Comparison of ENCODE assay signal across 8 mouse cellular contexts in genomic region chr6:124740888-124741761, GRCm38 (mm10). TPM values are rescaled to one million over a fixed set of nuclear protein-coding genes. Genes with fewer than 3 reads are reported as not detected.
DNase-seq lines count a peak whose midpoint lies in the region; ATAC-seq and TF ChIP-seq lines count a peak whose summit lies in the region.

TSS of gene Grcc10 (minus strand) at chr6:124741374.

- H3K4me3 ChIP-seq in embryonic facial prominence, embryonic 14.5 days (ENCODE audit: low read depth, low read length): peak within 1 kb of the TSS; percentile 54
- H3K4me3 ChIP-seq in heart, adult 2 months: peak within 1 kb of the TSS; percentile 66
- peak within 1 kb of the TSS; percentile 74 for H3K4me3 ChIP-seq in limb, embryonic 13.5 days
- H3K4me3 ChIP-seq in midbrain, embryonic 16.5 days (ENCODE audit: low read depth, low read length): peak within 1 kb of the TSS; percentile 71

- TF ChIP-seq CTCF in heart, adult 2 months (IDR thresholded peaks at IDR 0.05): no peak

- H3K9me3 ChIP-seq in embryonic facial prominence, embryonic 14.5 days (ENCODE audit: control insufficient read depth, low read length): no peaks in the 10 kb centered on the region
- H3K9me3 ChIP-seq in limb, embryonic 13.5 days: no peaks in the 10 kb centered on the region
- no peaks in the 10 kb centered on the region for H3K9me3 ChIP-seq in midbrain, embryonic 16.5 days (replicated peaks; ENCODE audit: control insufficient read depth, low read length, poor library complexity, severe bottlenecking)

- H3K36me3 ChIP-seq in embryonic facial prominence, embryonic 14.5 days (ENCODE audit: control insufficient read depth, insufficient read depth, low read length): peaks cover 31% of the 10 kb centered on the region
- H3K36me3 ChIP-seq in heart, adult 2 months (ENCODE audit: control insufficient read depth, insufficient read depth, low read length): peaks cover 2% of the 10 kb centered on the region; the same call in 1 of the 2 replicates
- H3K36me3 ChIP-seq in limb, embryonic 13.5 days: peaks cover 40% of the 10 kb centered on the region
- peaks cover 21% of the 10 kb centered on the region for H3K36me3 ChIP-seq in midbrain, embryonic 16.5 days (ENCODE audit: control insufficient read depth, insufficient read depth, low read length)

- H3K4me2 ChIP-seq in embryonic facial prominence, embryonic 14.5 days (ENCODE audit: low read depth, low read length): peak within 1 kb of the TSS; percentile 87
- H3K4me2 ChIP-seq in limb, embryonic 13.5 days (replicated peaks): peak within 1 kb of the TSS; percentile 71
- peak within 1 kb of the TSS; percentile 79 for H3K4me2 ChIP-seq in midbrain, embryonic 16.5 days (ENCODE audit: low read length)

- ATAC-seq in embryonic facial prominence, embryonic 14.5 days (ENCODE audit: low read depth): peak; percentile 84
- ATAC-seq in limb, embryonic 13.5 days (ENCODE audit: low FRiP score, low read depth): peak; percentile 85
- peak; percentile 87 for ATAC-seq in midbrain, embryonic 16.5 days

- WGBS in embryonic facial prominence, embryonic 14.5 days: under 1% methylated on average over 41 of the region's 41 CpGs
- WGBS in heart, adult 2 months: under 1% methylated on average over 41 of the region's 41 CpGs
- under 1% methylated on average over 41 of the region's 41 CpGs for WGBS in limb, embryonic 13.5 days
- WGBS in midbrain, embryonic 16.5 days: under 1% methylated on average over 41 of the region's 41 CpGs

- DNase-seq in 416B (ENCODE audit: low read depth): peak; percentile 99
- peak; percentile 53 to 77 for DNase-seq in adrenal gland, postnatal 4 days (ENCODE audit: low spot score in 2 of 2)
- DNase-seq in embryonic facial prominence, embryonic 14.5 days (ENCODE audit: low spot score): peak; percentile 98
- peak; percentile 88 to 92 for DNase-seq in heart, adult 2 months
- DNase-seq in kidney, adult 8-10 months: peak; percentile 87
- DNase-seq in spleen, postnatal 10 days (ENCODE audit: low spot score in 2 of 2): peak; percentile 83 to 87

- peak; percentile 97 for TF ChIP-seq POLR2A in heart, adult 2 months (IDR thresholded peaks at IDR 0.05; ENCODE audit: insufficient read depth, low read depth, low read length)

- H3K27ac ChIP-seq in embryonic facial prominence, embryonic 14.5 days (replicated peaks; ENCODE audit: low read depth, low read length): peak within 1 kb of the TSS; percentile 97
- H3K27ac ChIP-seq in heart, adult 2 months: peak within 1 kb of the TSS; percentile 100
- peak within 1 kb of the TSS; percentile 99 for H3K27ac ChIP-seq in limb, embryonic 13.5 days
- peak within 1 kb of the TSS; percentile 94 for H3K27ac ChIP-seq in midbrain, embryonic 16.5 days (ENCODE audit: low read length)

- H3K27me3 ChIP-seq in embryonic facial prominence, embryonic 14.5 days (replicated peaks; ENCODE audit: control insufficient read depth, insufficient read depth, low read length): no peaks in the 10 kb centered on the region
- no peaks in the 10 kb centered on the region for H3K27me3 ChIP-seq in heart, adult 2 months (ENCODE audit: control insufficient read depth, insufficient read depth, low read length)
- H3K27me3 ChIP-seq in limb, embryonic 13.5 days: no peaks in the 10 kb centered on the region
- no peaks in the 10 kb centered on the region for H3K27me3 ChIP-seq in midbrain, embryonic 16.5 days (ENCODE audit: control insufficient read depth, insufficient read depth, low read depth, low read length)

- TF ChIP-seq EP300 in heart, adult 2 months (IDR thresholded peaks at IDR 0.05; ENCODE audit: insufficient read depth, low read depth, low read length): peak; percentile 78

- H3K4me1 ChIP-seq in embryonic facial prominence, embryonic 14.5 days (ENCODE audit: control insufficient read depth, insufficient read depth, low read length): peaks cover 20% of the 10 kb centered on the region
- H3K4me1 ChIP-seq in heart, adult 2 months (ENCODE audit: control insufficient read depth, insufficient read depth, low read length): peaks cover 5% of the 10 kb centered on the region
- peaks cover 39% of the 10 kb centered on the region for H3K4me1 ChIP-seq in limb, embryonic 13.5 days
- H3K4me1 ChIP-seq in midbrain, embryonic 16.5 days (ENCODE audit: control insufficient read depth, insufficient read depth, low read length): peaks cover 33% of the 10 kb centered on the region

- intact Hi-C loops in heart, adult 2 months (cut with DNase I): loop anchor here (1.0 to 5.0 kb wide), 7 partner anchors 15 to 171 kb away; partner anchors contain the start of genes Atn1, C1rb, Emg1 and Gm45234

- H3K9ac ChIP-seq in embryonic facial prominence, embryonic 14.5 days (ENCODE audit: low read depth, low read length): peak within 1 kb of the TSS; percentile 86
- H3K9ac ChIP-seq in heart, adult 2 months (ENCODE audit: low read depth, low read length): peak within 1 kb of the TSS; percentile 84
- peak within 1 kb of the TSS; percentile 87 for H3K9ac ChIP-seq in limb, embryonic 13.5 days
- peak within 1 kb of the TSS; percentile 96 for H3K9ac ChIP-seq in midbrain, embryonic 16.5 days (ENCODE audit: low read depth, low read length)

- no peaks in the 10 kb centered on the region for H3K79me2 ChIP-seq in heart, adult 2 months (replicated peaks; ENCODE audit: control insufficient read depth, insufficient read depth, low read length)

RNA-seq across cellular contexts. Expression of gene Grcc10, which starts in this region (rescaled TPM):
- 100 to 1,000 TPM; 313 TPM for total RNA-seq in adrenal gland, postnatal 4 days (2021)
- 392 and 415 TPM in 2 replicates for polyA plus RNA-seq in embryonic facial prominence, embryonic 14.5 days (2014; fragmentation: Nextera tagmentation; extraction: Ambion mirVana)
- 100 to 1,000 TPM; 280 to 314 TPM for total RNA-seq in heart, adult 2 months (2021)
- 296 and 328 TPM in 2 replicates for polyA plus RNA-seq in heart, adult 2 months (2012; rRNA removed)
- polyA plus RNA-seq in limb, embryonic 13.5 days (2015; fragmentation: Nextera tagmentation; extraction: Ambion mirVana): 480 and 513 TPM in 2 replicates
- polyA plus RNA-seq in midbrain, embryonic 16.5 days (2015; fragmentation: Nextera tagmentation; extraction: Ambion mirVana): 665 and 679 TPM in 2 replicates

Comparison
In these comparisons a context has a peak if more than half of its experiments do, and no peak if none do; other contexts are left out.
1. Peak in every context shown above with its lines: DNase-seq, ATAC-seq, H3K4me3 ChIP-seq and H3K27ac ChIP-seq.